Mouse (Mus musculus): ENCODE measurements at regions not wholly inside any gene's neighbourhood (a gene's known extent, or its start where the extent isn't known, plus 50 kb on each side); places are given as distances from the start of the nearest gene placed in this dataset.

GRCm38 (mm10) chr19:6684921-6685320 lies 142.1 kb upstream of the Slc22a12 start:
- TF ChIP-seq CTCF (IDR thresholded peaks at IDR 0.05; ENCODE audit: insufficient read depth, low read depth, low read length): no peak
- TF ChIP-seq POLR2A (IDR thresholded peaks at IDR 0.05; ENCODE audit: insufficient read depth, low read depth, low read length): no peak

Data from olfactory bulb, adult 2 months (tissue).